Mouse (Mus musculus): Measurements from ENCODE around the gene Amotl1.

GRCm38 (mm10) chr9:14544034-14544757 lies 100.7 kb downstream of the Amotl1 start:
- TF ChIP-seq CTCF (IDR thresholded peaks at IDR 0.05; ENCODE audit: insufficient read depth, low read depth, low read length), result no peak
- no peak for TF ChIP-seq POLR2A (IDR thresholded peaks at IDR 0.05; ENCODE audit: insufficient read depth, low read depth, low read length)
